Mouse (Mus musculus) stomach, postnatal 0 days (tissue): Measurements from ENCODE around the gene Lcn5.

ENCODE experiments used
- CTCF ChIP-seq: IDR thresholded peaks from 2 replicates; pipeline ENCODE4 v1.5.1; 2016; ENCODE audit warnings: antibody characterized with exemption, low read depth, mild to moderate bottlenecking, moderate library complexity
- EP300 ChIP-seq: optimal IDR thresholded peaks from 2 replicates; pipeline ENCODE3; 2016; ENCODE audit warnings: antibody characterized with exemption

DNA sequence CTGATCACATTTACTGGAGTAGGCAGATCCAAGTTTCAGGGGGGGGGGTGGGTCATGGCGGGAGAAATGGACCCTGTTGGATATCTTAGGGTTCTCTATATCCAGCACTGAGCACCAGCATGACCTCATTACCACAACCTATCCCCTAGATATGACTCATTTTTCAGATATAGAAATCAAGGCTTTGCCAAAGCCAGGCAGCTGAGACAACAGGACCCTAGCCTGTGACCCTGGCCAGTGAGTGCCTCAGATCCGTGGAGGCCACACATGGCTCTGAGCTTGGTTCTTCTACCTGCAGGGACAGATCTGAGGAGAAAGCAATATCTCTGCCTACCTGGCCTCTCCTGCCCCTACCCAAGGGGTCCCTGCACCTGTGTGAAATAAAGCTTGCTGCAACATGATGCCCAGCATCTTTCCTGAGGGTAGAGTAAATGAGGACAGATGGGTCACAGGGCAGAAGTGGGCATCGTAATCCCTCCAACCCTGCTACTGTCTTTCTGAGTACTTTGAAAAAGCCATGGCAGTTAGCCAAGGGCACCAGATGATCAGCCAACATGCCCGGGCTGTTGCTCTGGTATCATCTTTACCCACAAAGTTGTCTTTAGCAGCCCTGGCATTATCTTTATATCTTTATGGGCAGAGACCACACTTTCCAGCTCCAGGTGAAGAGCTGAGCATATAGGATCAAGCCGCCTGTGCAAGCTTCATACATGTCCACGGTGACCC, 3.7 kb downstream of the Lcn5 start:
- TF ChIP-seq CTCF, result no peak
- no peak for TF ChIP-seq EP300
